Mouse (Mus musculus) CH12.LX (cell line): ENCODE measurements at regions not wholly inside any gene's neighbourhood (a gene's known extent, or its start where the extent isn't known, plus 50 kb on each side); places are given as distances from the start of the nearest gene placed in this dataset.

Experiments used
- CTCF ChIP-seq, 2 experiments: IDR thresholded peaks in 1 of 2; conservative IDR thresholded peaks in 1 of 2; 2 replicates each; pipeline ENCODE4 v1.5.1; 2011 to 2012; ENCODE audit warnings: low read depth in 2 of 2, low read length in 2 of 2, improper control_type of control experiment in 1 of 2, inconsistent platforms in 1 of 2, mild to moderate bottlenecking in 1 of 2, moderate library complexity in 1 of 2
- EP300 ChIP-seq: IDR thresholded peaks from 2 replicates; pipeline ENCODE4 v1.6.1; 2011; ENCODE audit warnings: low read length, improper control_type of control experiment
- IRF4 ChIP-seq: IDR thresholded peaks from 2 replicates; pipeline ENCODE4 v1.6.1; 2014; ENCODE audit warnings: low read depth, mild to moderate bottlenecking, inconsistent platforms, low read length, improper control_type of control experiment
- JUND ChIP-seq: conservative IDR thresholded peaks from 2 replicates; pipeline ENCODE4 v1.6.1; 2011; ENCODE audit warnings: low read depth, low read length, improper control_type of control experiment
- MAFK ChIP-seq: IDR thresholded peaks from 2 replicates; pipeline ENCODE4 v1.6.1; 2011; ENCODE audit warnings: low read length, improper control_type of control experiment; ENCODE audit not compliant: insufficient replicate concordance
- MAX ChIP-seq: IDR thresholded peaks from 2 replicates; pipeline ENCODE4 v1.6.1; 2011; ENCODE audit warnings: low read length, improper control_type of control experiment
- MEF2A ChIP-seq: IDR thresholded peaks from 2 replicates; pipeline ENCODE4 v1.6.1; 2014; ENCODE audit warnings: low read depth, mild to moderate bottlenecking, inconsistent platforms, low read length, improper control_type of control experiment, borderline replicate concordance
- NELFE ChIP-seq: IDR thresholded peaks from 2 replicates; pipeline ENCODE4 v1.6.1; 2011; ENCODE audit warnings: low read depth, low read length, improper control_type of control experiment
- POLR2A ChIP-seq: IDR thresholded peaks from 2 replicates; pipeline ENCODE4 v1.6.1; 2011; ENCODE audit warnings: low read depth, mild to moderate bottlenecking, improper control_type of control experiment, low read length
- SIN3A ChIP-seq: IDR thresholded peaks from 2 replicates; pipeline ENCODE4 v1.6.1; 2012; ENCODE audit warnings: low read length, improper control_type of control experiment, inconsistent platforms
- TCF12 ChIP-seq: IDR thresholded peaks from 2 replicates; pipeline ENCODE4 v1.6.1; 2014; ENCODE audit warnings: low read depth, mild to moderate bottlenecking, inconsistent platforms, low read length, improper control_type of control experiment
- ZKSCAN1 ChIP-seq: IDR thresholded peaks from 2 replicates; pipeline ENCODE4 v1.6.1; 2012; ENCODE audit warnings: low read depth, inconsistent platforms, low read length, improper control_type of control experiment, borderline replicate concordance

- TF ChIP-seq TCF12, result no peak
- TF ChIP-seq CTCF (conservative IDR thresholded peaks at IDR 0.05 in 1 of 2, IDR thresholded peaks at IDR 0.05 in 1 of 2; ENCODE audit: low read depth in 2 of 2, low read length in 2 of 2), result no peak
- TF ChIP-seq NELFE, result no peak
- TF ChIP-seq SIN3A, result no peak
- peak; percentile 60 for TF ChIP-seq EP300
- TF ChIP-seq MAFK, result no peak
- no peak for TF ChIP-seq POLR2A
- no peak for TF ChIP-seq MAX
- TF ChIP-seq ZKSCAN1, result no peak
- TF ChIP-seq JUND, result no peak
- peak; percentile 62 for TF ChIP-seq MEF2A
- no peak for TF ChIP-seq IRF4
These were observed 177.5 kb upstream of the Syt1 start for GRCm38 (mm10) chr10:109188252-109188651.
